Mouse (Mus musculus): Measurements from ENCODE around the gene Nprl3.

DNA sequence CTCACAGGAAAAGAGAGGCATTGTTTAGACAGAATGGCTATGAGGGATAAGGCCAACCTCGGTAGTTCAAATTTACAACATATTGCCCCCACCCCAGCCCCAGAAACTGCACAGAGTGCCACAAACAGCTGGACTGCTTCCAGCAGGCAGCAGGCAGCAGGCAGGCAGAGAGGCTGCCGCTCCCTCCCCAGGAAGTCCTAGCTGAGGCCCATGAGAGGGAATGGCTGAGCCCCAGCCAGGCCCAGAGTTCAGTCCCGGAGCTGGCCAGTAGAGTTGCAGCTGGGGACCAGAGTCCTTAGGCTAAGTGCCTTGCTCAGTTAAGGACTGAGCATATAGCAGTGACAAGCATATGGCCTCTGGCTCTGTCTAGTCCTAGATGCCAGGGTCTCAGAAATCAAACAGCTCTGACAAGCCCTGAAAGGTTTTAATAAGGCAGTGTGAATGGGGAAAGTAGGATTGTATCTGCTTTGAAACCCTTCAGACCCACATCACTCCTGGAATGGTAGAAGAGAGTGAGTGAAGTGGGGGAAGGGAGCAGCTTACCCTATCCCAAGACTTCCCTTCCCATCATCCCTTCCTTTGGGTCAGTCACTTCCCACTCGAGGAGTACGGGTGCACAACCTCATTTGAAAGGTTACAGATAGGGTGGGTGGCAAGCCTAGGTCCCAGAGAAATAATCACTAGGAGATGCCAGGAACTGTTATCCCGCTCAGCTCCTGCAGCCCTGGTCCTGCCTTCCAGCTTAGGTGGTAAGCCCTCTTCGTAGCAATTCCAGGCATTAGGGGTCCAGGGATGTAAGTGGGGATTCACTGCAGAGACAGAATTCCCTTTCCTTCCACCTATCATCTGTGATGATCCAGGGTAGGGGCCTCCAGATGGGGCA, 42.0 kb downstream of the Nprl3 start:
- TF ChIP-seq CTCF (IDR thresholded peaks at IDR 0.05) (no peak), EP300 (IDR thresholded peaks at IDR 0.05) (no peak; the same call in 1 of the 2 replicates)
